Mouse (Mus musculus): ENCODE data around the gene Slc26a3. TPM values are rescaled to one million over a fixed set of nuclear protein-coding genes. Genes with fewer than 3 reads are reported as not detected.
A peak's percentile ranks its signal among the peaks of the same experiment; 100 is the strongest.

Slc26a3 gene
- polyA plus RNA-seq, 2 experiments = 0.04 TPM; not detected in 1

DNA sequence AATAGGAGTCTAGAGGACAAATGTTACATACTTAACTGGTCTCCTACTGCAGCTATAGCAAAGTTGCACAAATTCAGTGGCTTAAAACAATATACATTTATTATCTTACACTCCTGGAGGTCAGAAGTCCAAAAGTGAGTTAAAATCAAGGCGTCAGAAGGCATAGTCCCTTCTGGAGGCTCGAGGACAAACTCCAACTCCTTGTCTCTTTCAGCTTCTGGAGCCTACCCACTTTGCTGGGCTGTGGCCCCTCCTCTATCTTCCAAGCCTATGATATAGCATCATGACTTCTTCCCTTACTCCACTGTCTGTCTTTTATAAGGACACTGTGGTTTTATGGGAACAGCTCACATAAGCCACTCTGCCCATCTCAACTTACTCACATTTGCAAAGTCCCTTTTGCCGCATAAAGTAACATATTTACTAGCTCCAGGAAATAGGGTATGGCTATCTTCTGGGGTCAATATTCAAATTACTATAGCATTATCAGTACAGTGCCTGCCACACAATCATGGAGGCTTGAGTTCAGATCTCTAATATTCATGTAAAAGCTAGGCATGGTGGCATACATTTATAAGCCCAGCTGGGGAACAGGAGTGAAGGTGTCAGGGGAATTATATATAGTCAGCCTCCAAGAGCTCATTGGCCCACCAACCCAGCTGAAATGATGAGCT is 31.4 kb downstream of the Slc26a3 start:
- Histone ChIP-seq H3K27ac (replicated peaks; ENCODE audit: low read depth, low read length) (no peak overlapping the region), H3K4me2 (replicated peaks; ENCODE audit: low read depth, low read length, severe bottlenecking) (no peak overlapping the region), H3K9me3 (ENCODE audit: control insufficient read depth, low read length) (no peaks in the 10 kb centered on the region), H3K9ac (ENCODE audit: low read depth, low read length, severe bottlenecking) (no peak overlapping the region), H3K27me3 (ENCODE audit: control insufficient read depth, insufficient read depth, low read length) (no peaks in the 10 kb centered on the region), H3K4me1 (ENCODE audit: control insufficient read depth, insufficient read depth, low read length) (no peaks in the 10 kb centered on the region), H3K4me3 (replicated peaks; ENCODE audit: low read length) (no peak overlapping the region), H3K36me3 (ENCODE audit: control insufficient read depth, insufficient read depth, low read length) (no peaks in the 10 kb centered on the region)
- ATAC-seq (ENCODE audit: low FRiP score, low read depth) (no peak), DNase-seq (ENCODE audit: low spot score) (no peak)
- WGBS = 70% methylated on average over 3 of the region's 3 CpGs
- TF ChIP-seq POLR2A (IDR thresholded peaks at IDR 0.05; ENCODE audit: borderline replicate concordance, extremely low read depth, insufficient read depth, insufficient read length) = no peak

DNA sequence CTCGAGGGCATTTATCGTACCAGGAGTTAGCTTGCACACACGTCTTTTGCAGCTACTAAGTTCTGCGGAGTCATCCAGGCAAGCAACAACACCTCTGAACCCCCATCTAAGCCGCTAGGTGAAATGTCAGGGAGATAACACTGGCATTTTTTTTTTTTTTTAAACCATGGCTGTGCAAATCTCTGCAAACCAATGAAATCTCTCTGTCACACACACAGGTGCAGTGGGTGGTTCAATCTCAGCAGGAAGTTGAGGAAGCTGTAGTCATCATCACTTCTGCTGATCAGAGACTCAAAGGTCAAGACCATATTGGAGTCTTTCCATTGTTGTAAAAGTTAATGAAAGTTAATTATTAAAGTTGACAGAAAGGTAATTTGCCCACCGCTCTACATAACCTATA is 47.1 kb downstream of the Slc26a3 start:
- Histone ChIP-seq H3K4me2 (replicated peaks; ENCODE audit: low read depth, low read length, severe bottlenecking) (no peak overlapping the region), H3K27me3 (ENCODE audit: control insufficient read depth, insufficient read depth, low read length) (no peaks in the 10 kb centered on the region), H3K4me3 (replicated peaks; ENCODE audit: low read length) (no peak overlapping the region), H3K9me3 (ENCODE audit: control insufficient read depth, low read length) (no peaks in the 10 kb centered on the region), H3K9ac (ENCODE audit: low read depth, low read length, severe bottlenecking) (no peak overlapping the region), H3K4me1 (ENCODE audit: control insufficient read depth, insufficient read depth, low read length) (no peaks in the 10 kb centered on the region), H3K36me3 (ENCODE audit: control insufficient read depth, insufficient read depth, low read length) (no peaks in the 10 kb centered on the region), H3K27ac (replicated peaks; ENCODE audit: low read depth, low read length) (no peak overlapping the region)
- no peak for ATAC-seq (ENCODE audit: low FRiP score, low read depth)
- no peak for DNase-seq (ENCODE audit: low spot score)
- 55% methylated on average over 6 of the region's 6 CpGs for WGBS
- no peak for TF ChIP-seq POLR2A (IDR thresholded peaks at IDR 0.05; ENCODE audit: borderline replicate concordance, extremely low read depth, insufficient read depth, insufficient read length)

DNA sequence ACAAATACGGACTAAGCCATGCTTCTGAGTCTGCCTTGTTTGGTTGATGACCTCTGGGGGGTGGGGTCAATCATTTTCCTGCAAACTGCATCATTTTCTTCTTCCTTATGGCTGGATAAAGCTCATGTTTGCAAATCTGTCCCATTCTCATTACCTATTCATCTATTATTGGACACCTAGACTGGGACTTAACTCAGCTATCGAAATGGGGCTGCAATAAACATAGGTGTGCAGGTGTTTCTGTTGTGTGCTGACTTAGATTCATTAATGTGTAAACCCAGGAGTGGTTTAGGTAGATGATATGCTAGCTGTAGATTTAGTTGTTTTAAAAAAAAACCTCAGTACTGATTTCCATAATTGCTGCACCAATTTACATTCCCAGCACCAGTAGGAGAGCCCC is 48.9 kb downstream of the Slc26a3 start:
- ATAC-seq (ENCODE audit: low FRiP score, low read depth) = no peak
- no peak for DNase-seq (ENCODE audit: low spot score)
- Histone ChIP-seq H3K4me3 (replicated peaks; ENCODE audit: low read length) (no peak overlapping the region), H3K27me3 (ENCODE audit: control insufficient read depth, insufficient read depth, low read length) (no peaks in the 10 kb centered on the region), H3K9ac (ENCODE audit: low read depth, low read length, severe bottlenecking) (no peak overlapping the region), H3K4me1 (ENCODE audit: control insufficient read depth, insufficient read depth, low read length) (peaks cover 4% of the 10 kb centered on the region), H3K4me2 (replicated peaks; ENCODE audit: low read depth, low read length, severe bottlenecking) (no peak overlapping the region), H3K27ac (replicated peaks; ENCODE audit: low read depth, low read length) (no peak overlapping the region), H3K9me3 (ENCODE audit: control insufficient read depth, low read length) (no peaks in the 10 kb centered on the region), H3K36me3 (ENCODE audit: control insufficient read depth, insufficient read depth, low read length) (no peaks in the 10 kb centered on the region)
- 70% methylated on average over 2 of the region's 2 CpGs for WGBS
- no peak for TF ChIP-seq POLR2A (IDR thresholded peaks at IDR 0.05; ENCODE audit: borderline replicate concordance, extremely low read depth, insufficient read depth, insufficient read length)

DNA sequence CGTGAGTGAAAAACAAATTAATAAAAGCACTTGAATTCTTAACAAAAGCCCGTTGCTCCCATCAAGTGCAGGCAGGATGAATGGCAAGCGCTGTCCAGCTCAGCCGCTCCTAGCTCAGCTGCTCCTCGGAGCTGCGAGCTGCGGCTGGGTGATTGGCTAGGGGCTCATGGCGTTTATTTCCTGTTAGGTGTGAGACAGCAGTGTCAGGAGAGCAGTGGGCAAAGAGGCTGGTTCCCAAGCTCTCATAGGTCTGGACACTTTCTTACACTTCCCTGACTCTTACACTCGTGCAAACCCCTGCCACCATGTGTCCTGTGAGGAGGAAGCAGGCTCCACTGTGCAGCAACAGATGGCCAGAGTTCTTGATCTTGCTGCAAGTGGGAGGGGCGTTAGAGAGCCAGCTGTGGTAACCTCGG is 53.5 kb downstream of the Slc26a3 start:
- Histone ChIP-seq H3K36me3 (ENCODE audit: control insufficient read depth, insufficient read depth, low read length) (no peaks in the 10 kb centered on the region), H3K27me3 (ENCODE audit: control insufficient read depth, insufficient read depth, low read length) (no peaks in the 10 kb centered on the region), H3K27ac (replicated peaks; ENCODE audit: low read depth, low read length) (no peak overlapping the region), H3K4me3 (replicated peaks; ENCODE audit: low read length) (no peak overlapping the region), H3K4me2 (replicated peaks; ENCODE audit: low read depth, low read length, severe bottlenecking) (peak overlapping the region; percentile 32; the same call in 1 of the 2 replicates), H3K9ac (ENCODE audit: low read depth, low read length, severe bottlenecking) (no peak overlapping the region), H3K4me1 (ENCODE audit: control insufficient read depth, insufficient read depth, low read length) (peaks cover 4% of the 10 kb centered on the region), H3K9me3 (ENCODE audit: control insufficient read depth, low read length) (no peaks in the 10 kb centered on the region)
- WGBS = under 1% methylated on average over 11 of the region's 11 CpGs
- peak; percentile 84 for DNase-seq (ENCODE audit: low spot score)
- peak; percentile 88 for ATAC-seq (ENCODE audit: low FRiP score, low read depth)
- no peak for TF ChIP-seq POLR2A (IDR thresholded peaks at IDR 0.05; ENCODE audit: borderline replicate concordance, extremely low read depth, insufficient read depth, insufficient read length)

DNA sequence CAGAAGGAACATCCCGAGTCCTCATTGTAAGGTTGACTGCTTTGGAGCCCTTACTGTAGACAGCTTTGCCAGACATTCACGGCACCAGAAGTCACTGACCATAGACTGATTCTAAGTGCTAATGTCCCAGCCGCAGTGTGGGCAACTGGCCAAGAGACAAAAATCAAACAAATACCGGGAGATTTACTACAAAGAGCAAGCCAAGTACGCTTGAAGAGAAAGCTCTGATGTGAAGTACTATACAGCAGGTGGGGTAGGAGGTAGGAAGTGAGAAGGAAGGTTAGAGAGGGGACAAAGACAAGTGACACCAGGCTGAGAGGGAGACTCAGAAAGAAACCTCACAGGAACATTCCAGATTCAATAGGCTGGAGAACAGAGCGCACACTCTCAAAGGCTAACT is 54.2 kb downstream of the Slc26a3 start:
- Histone ChIP-seq H3K4me1 (ENCODE audit: control insufficient read depth, insufficient read depth, low read length) (peaks cover 4% of the 10 kb centered on the region), H3K4me2 (replicated peaks; ENCODE audit: low read depth, low read length, severe bottlenecking) (no peak overlapping the region), H3K36me3 (ENCODE audit: control insufficient read depth, insufficient read depth, low read length) (no peaks in the 10 kb centered on the region), H3K9ac (ENCODE audit: low read depth, low read length, severe bottlenecking) (no peak overlapping the region), H3K4me3 (replicated peaks; ENCODE audit: low read length) (no peak overlapping the region), H3K9me3 (ENCODE audit: control insufficient read depth, low read length) (no peaks in the 10 kb centered on the region), H3K27me3 (ENCODE audit: control insufficient read depth, insufficient read depth, low read length) (no peaks in the 10 kb centered on the region), H3K27ac (replicated peaks; ENCODE audit: low read depth, low read length) (no peak overlapping the region)
- 59% methylated on average over 6 of the region's 6 CpGs for WGBS
- ATAC-seq (ENCODE audit: low FRiP score, low read depth) = no peak
- DNase-seq (ENCODE audit: low spot score) = no peak
- no peak for TF ChIP-seq POLR2A (IDR thresholded peaks at IDR 0.05; ENCODE audit: borderline replicate concordance, extremely low read depth, insufficient read depth, insufficient read length)
